8 mouse cellular contexts compared by ENCODE assay signal in genomic region chr7:64392122-64392818, GRCm38 (mm10). TPM values are rescaled to one million over a fixed set of nuclear protein-coding genes. Genes with fewer than 3 reads are reported as not detected.
DNase-seq lines count a peak whose midpoint lies in the region; ATAC-seq lines count a peak whose summit lies in the region.

TSS of gene Mphosph10 (minus strand) at chr7:64392268.
TSS of gene Mcee (plus strand) at chr7:64392607.

- ATAC-seq in forebrain, embryonic 14.5 days = peak; percentile 98
- ATAC-seq in neural tube, embryonic 15.5 days (ENCODE audit: low FRiP score) = peak; percentile 98

- 1% methylated on average over 54 of the region's 54 CpGs for WGBS in forebrain, embryonic 14.5 days
- under 1% methylated on average over 54 of the region's 54 CpGs for WGBS in neural tube, embryonic 15.5 days

- peak; percentile 98 for DNase-seq in ES-CJ7 (ENCODE audit: low read depth, low spot score)
- peak; percentile 94 for DNase-seq in cerebellum, adult 11 months
- DNase-seq in forebrain, embryonic 14.5 days (ENCODE audit: low spot score) = peak; percentile 95
- peak; percentile 97 to 99 for DNase-seq in heart, postnatal 14 days
- DNase-seq in layer of hippocampus, adult 11-12 months (ENCODE audit: low spot score) = peak; percentile 94
- peak; percentile 99 for DNase-seq in lung, adult 18-20 months
- DNase-seq in testis, postnatal 14 days (ENCODE audit: low spot score) = peak; percentile 98

- peak within 1 kb of the TSS; percentile 68 for H3K9ac ChIP-seq in forebrain, embryonic 14.5 days (ENCODE audit: low read length)
- H3K9ac ChIP-seq in neural tube, embryonic 15.5 days (replicated peaks) = peak within 1 kb of the TSS; percentile 78

- no peaks in the 10 kb centered on the region for H3K9me3 ChIP-seq in forebrain, embryonic 14.5 days (replicated peaks; ENCODE audit: control insufficient read depth, low read length)
- no peaks in the 10 kb centered on the region for H3K9me3 ChIP-seq in neural tube, embryonic 15.5 days (replicated peaks)

- H3K4me3 ChIP-seq in forebrain, embryonic 14.5 days (ENCODE audit: low read depth, low read length) = peak within 1 kb of the TSS; percentile 67
- H3K4me3 ChIP-seq in neural tube, embryonic 15.5 days (replicated peaks) = peak within 1 kb of the TSS; percentile 76

- H3K4me1 ChIP-seq in forebrain, embryonic 14.5 days (ENCODE audit: control insufficient read depth, insufficient read depth, low read length) = peaks cover 8% of the 10 kb centered on the region
- peaks cover 18% of the 10 kb centered on the region for H3K4me1 ChIP-seq in neural tube, embryonic 15.5 days

- H3K36me3 ChIP-seq in forebrain, embryonic 14.5 days (ENCODE audit: control insufficient read depth, insufficient read depth, low read length) = peaks cover 19% of the 10 kb centered on the region
- peaks cover 22% of the 10 kb centered on the region for H3K36me3 ChIP-seq in neural tube, embryonic 15.5 days

- no peaks in the 10 kb centered on the region for H3K27me3 ChIP-seq in forebrain, embryonic 14.5 days (replicated peaks; ENCODE audit: control insufficient read depth, insufficient read depth, low read length)
- H3K27me3 ChIP-seq in neural tube, embryonic 15.5 days (replicated peaks) = no peaks in the 10 kb centered on the region

- peak within 1 kb of the TSS; percentile 67 for H3K4me2 ChIP-seq in forebrain, embryonic 14.5 days (ENCODE audit: low read length)
- peak within 1 kb of the TSS; percentile 99 for H3K4me2 ChIP-seq in neural tube, embryonic 15.5 days

- intact Hi-C loops in heart, postnatal 14 days (cut with DNase I) = loop anchor here (5.0 kb wide), 1 partner anchor 105 kb away; the partner anchor contains the start of gene Mtmr10

- H3K27ac ChIP-seq in forebrain, embryonic 14.5 days (ENCODE audit: low read depth, low read length) = peak within 1 kb of the TSS; percentile 45; the same call in 1 of the 2 replicates
- peak within 1 kb of the TSS; percentile 83 for H3K27ac ChIP-seq in neural tube, embryonic 15.5 days (replicated peaks)

RNA-seq across cellular contexts. Expression of gene Mphosph10, which starts in this region (rescaled TPM):
- 25.9 and 28.0 TPM in 2 replicates for polyA plus RNA-seq in forebrain, embryonic 14.5 days (2014; fragmentation: Nextera tagmentation; extraction: Ambion mirVana)
- 10 to 100 TPM; 10.3 to 11.7 TPM for total RNA-seq in heart, postnatal 14 days (2021)
- polyA plus RNA-seq in neural tube, embryonic 15.5 days (2015; fragmentation: Nextera tagmentation; extraction: Ambion mirVana) = 25.2 and 29.6 TPM in 2 replicates

RNA-seq across cellular contexts. Expression of gene Mcee, which starts in this region (rescaled TPM):
- 40.3 and 42.2 TPM in 2 replicates for polyA plus RNA-seq in forebrain, embryonic 14.5 days (2014; fragmentation: Nextera tagmentation; extraction: Ambion mirVana)
- total RNA-seq in heart, postnatal 14 days (2021) = 100 to 1,000 TPM; 157 to 162 TPM
- 50.8 and 55.9 TPM in 2 replicates for polyA plus RNA-seq in neural tube, embryonic 15.5 days (2015; fragmentation: Nextera tagmentation; extraction: Ambion mirVana)

Comparison
In these comparisons a context has a peak if more than half of its experiments do, and no peak if none do; other contexts are left out.
1. Peak in every context shown above with its lines: DNase-seq, ATAC-seq, H3K4me3 ChIP-seq and H3K27ac ChIP-seq.